Mouse (Mus musculus): Measurements from ENCODE around the gene Emilin3. TPM values are rescaled to one million over a fixed set of nuclear protein-coding genes. Genes with fewer than 3 reads are reported as not detected.
A peak's percentile ranks its signal among the peaks of the same experiment; 100 is the strongest.
"Not testable (repeated sequence)": the region's sequence is repeated elsewhere in the genome, so short reads cannot be mapped to it uniquely, and the experiment has no call there.

Emilin3 gene
- 1.9 and 2.2 TPM in 2 replicates for polyA plus RNA-seq (2016; fragmentation: Nextera tagmentation; extraction: Ambion mirVana)

GRCm38 (mm10) chr2:160912231-160912671 is at the start of gene Emilin3:
Emilin3 (minus strand) TSS chr2:160912328.
- WGBS, result under 1% methylated on average over 46 of the region's 46 CpGs
- peak within 1 kb of the TSS; percentile 56 for H3K9ac ChIP-seq

DNA sequence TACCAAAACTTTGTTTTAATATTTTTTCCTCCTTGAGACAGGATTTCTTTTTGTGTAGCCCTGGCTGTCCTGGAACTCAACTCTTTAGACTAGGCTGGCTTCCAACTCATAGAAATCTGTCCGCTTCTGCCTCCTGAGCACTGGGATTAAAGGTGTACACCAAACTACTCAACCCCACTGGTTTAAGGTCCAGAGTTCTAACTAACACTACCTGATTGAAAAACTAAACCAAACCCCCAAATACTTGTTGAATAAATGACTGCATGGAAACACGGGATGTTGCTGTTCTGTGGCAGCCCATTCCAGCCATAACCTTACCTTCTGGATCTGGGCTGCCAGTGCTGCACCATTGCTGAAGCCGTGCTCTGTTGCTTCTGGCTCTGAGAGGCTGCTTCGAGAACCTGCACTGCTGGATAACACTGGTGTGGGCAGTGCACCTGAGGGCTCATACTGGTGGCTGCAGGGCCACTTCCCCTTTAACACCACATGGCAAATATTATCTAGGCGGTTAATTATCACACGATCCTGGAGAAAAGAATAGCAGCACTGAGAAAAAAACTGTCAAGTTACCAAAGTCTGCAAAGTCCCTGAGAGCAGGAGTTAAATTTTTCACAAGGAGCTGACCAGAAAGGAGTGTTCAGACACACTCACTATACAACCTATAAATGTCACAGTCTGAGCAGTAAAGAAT is 49.0 kb upstream of the Emilin3 start:
- no peak for ATAC-seq (ENCODE audit: low FRiP score, low read depth)
- 95% methylated on average over 6 of the region's 6 CpGs for WGBS
- Histone ChIP-seq H3K9me3 (no peaks in the 10 kb centered on the region), H3K4me3 (no peak overlapping the region), H3K9ac (no peak overlapping the region), H3K27me3 (replicated peaks) (no peaks in the 10 kb centered on the region), H3K36me3 (peaks cover 74% of the 10 kb centered on the region), H3K4me1 (no peaks in the 10 kb centered on the region), H3K27ac (no peak overlapping the region), H3K4me2 (replicated peaks) (no peak overlapping the region)

More at GRCm38 (mm10) chr2:160912231-160912671, at the start of gene Emilin3:
- Histone ChIP-seq H3K4me1 (peaks cover 13% of the 10 kb centered on the region), H3K27ac (no peak within 1 kb of the TSS), H3K36me3 (no peaks in the 10 kb centered on the region), H3K9me3 (no peaks in the 10 kb centered on the region), H3K27me3 (replicated peaks) (peaks cover 50% of the 10 kb centered on the region), H3K4me2 (replicated peaks) (peak within 1 kb of the TSS; percentile 88), H3K4me3 (peak within 1 kb of the TSS; percentile 48)
- 0 out of 2 replicates have a peak, but pooled peaks have one; percentile 23 for ATAC-seq (ENCODE audit: low FRiP score, low read depth)

GRCm38 (mm10) chr2:160959901-160960300 is 47.8 kb upstream of the Emilin3 start:
- Histone ChIP-seq H3K4me3 (no peak overlapping the region), H3K9me3 (no peaks in the 10 kb centered on the region), H3K36me3 (peaks cover 74% of the 10 kb centered on the region), H3K4me2 (replicated peaks) (no peak overlapping the region), H3K9ac (no peak overlapping the region), H3K4me1 (no peaks in the 10 kb centered on the region), H3K27me3 (replicated peaks) (no peaks in the 10 kb centered on the region), H3K27ac (no peak overlapping the region)
- 98% methylated on average over 5 of the region's 5 CpGs for WGBS
- ATAC-seq (ENCODE audit: low FRiP score, low read depth), result no peak

- H3K4me3 ChIP-seq, result no peak overlapping the region
- no peak overlapping the region for H3K9ac ChIP-seq
- no peaks in the 10 kb centered on the region for H3K4me1 ChIP-seq
- no peaks in the 10 kb centered on the region for H3K9me3 ChIP-seq
- WGBS, result 96% methylated on average over 5 of the region's 5 CpGs
- no peaks in the 10 kb centered on the region for H3K27me3 ChIP-seq (replicated peaks)
- ATAC-seq (ENCODE audit: low FRiP score, low read depth), result no peak
- H3K36me3 ChIP-seq, result peaks cover 74% of the 10 kb centered on the region
- no peak overlapping the region for H3K27ac ChIP-seq
- no peak overlapping the region for H3K4me2 ChIP-seq (replicated peaks)
Observed at GRCm38 (mm10) chr2:160958737-160959136, 46.6 kb upstream of the Emilin3 start.

GRCm38 (mm10) chr2:160957801-160958200 is 45.7 kb upstream of the Emilin3 start:
- ATAC-seq (ENCODE audit: low FRiP score, low read depth); H3K27me3 ChIP-seq (replicated peaks); H3K9ac ChIP-seq; H3K9me3 ChIP-seq; H3K27ac ChIP-seq; H3K4me3 ChIP-seq; H3K4me1 ChIP-seq; H3K4me2 ChIP-seq (replicated peaks): not testable (repeated sequence)
- peaks cover 76% of the 10 kb centered on the region for H3K36me3 ChIP-seq

- not testable (repeated sequence) for H3K27ac ChIP-seq; ATAC-seq (ENCODE audit: low FRiP score, low read depth); H3K4me1 ChIP-seq; H3K9ac ChIP-seq; H3K4me3 ChIP-seq; H3K4me2 ChIP-seq (replicated peaks); H3K27me3 ChIP-seq (replicated peaks); H3K9me3 ChIP-seq
- H3K36me3 ChIP-seq, result peaks cover 75% of the 10 kb centered on the region
Observed at GRCm38 (mm10) chr2:160957307-160957706, 45.2 kb upstream of the Emilin3 start.

DNA sequence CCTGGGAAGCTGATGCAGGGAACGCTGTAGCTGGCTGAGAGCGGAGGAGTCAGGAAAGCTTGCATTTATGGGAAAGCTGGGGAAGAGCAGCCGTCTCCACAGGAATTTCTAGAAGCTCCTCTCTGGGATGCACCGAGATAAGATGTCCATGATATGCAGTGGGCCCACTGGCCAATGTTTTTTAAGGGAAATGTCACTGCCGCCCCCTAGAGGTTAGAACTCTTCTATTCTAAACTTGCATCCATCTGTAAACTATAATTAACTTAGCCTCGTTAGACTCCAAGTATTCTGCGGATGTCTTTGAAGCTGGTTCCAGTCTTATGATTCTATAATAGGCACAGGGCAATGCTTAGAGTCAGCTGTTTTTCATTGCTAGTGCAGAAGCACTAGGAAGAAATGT is 43.2 kb upstream of the Emilin3 start:
- Histone ChIP-seq H3K9me3 (no peaks in the 10 kb centered on the region), H3K36me3 (peaks cover 71% of the 10 kb centered on the region), H3K27me3 (replicated peaks) (no peaks in the 10 kb centered on the region), H3K4me3 (no peak overlapping the region), H3K4me2 (replicated peaks) (no peak overlapping the region), H3K9ac (no peak overlapping the region), H3K27ac (no peak overlapping the region), H3K4me1 (no peaks in the 10 kb centered on the region)
- 84% methylated on average over 7 of the region's 7 CpGs for WGBS
- no peak for ATAC-seq (ENCODE audit: low FRiP score, low read depth)

DNA sequence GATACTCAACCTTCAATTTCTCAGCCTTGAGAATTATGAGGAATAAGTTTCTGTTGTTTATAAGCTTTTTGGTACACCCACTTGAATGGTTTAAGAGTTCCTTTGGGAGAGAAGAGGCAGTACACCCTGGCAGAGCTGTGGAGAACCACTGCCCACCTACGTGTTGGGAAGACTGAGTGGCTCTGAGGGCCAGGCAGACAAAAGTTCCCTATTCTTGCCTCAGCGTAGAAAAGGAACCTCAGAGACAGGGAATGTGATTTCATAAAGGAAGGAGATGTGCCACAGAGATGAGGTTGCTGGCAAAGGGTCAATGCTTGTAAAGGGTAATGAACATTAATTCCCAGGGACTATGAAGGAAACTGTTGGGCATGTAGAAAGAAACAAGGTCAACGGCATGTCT is 42.4 kb upstream of the Emilin3 start:
- Histone ChIP-seq H3K4me2 (replicated peaks) (no peak overlapping the region), H3K9ac (no peak overlapping the region), H3K9me3 (no peaks in the 10 kb centered on the region), H3K36me3 (peaks cover 73% of the 10 kb centered on the region), H3K27ac (no peak overlapping the region), H3K27me3 (replicated peaks) (no peaks in the 10 kb centered on the region), H3K4me1 (no peaks in the 10 kb centered on the region), H3K4me3 (no peak overlapping the region)
- WGBS, result 98% methylated on average over 3 of the region's 3 CpGs
- no peak for ATAC-seq (ENCODE audit: low FRiP score, low read depth)

DNA sequence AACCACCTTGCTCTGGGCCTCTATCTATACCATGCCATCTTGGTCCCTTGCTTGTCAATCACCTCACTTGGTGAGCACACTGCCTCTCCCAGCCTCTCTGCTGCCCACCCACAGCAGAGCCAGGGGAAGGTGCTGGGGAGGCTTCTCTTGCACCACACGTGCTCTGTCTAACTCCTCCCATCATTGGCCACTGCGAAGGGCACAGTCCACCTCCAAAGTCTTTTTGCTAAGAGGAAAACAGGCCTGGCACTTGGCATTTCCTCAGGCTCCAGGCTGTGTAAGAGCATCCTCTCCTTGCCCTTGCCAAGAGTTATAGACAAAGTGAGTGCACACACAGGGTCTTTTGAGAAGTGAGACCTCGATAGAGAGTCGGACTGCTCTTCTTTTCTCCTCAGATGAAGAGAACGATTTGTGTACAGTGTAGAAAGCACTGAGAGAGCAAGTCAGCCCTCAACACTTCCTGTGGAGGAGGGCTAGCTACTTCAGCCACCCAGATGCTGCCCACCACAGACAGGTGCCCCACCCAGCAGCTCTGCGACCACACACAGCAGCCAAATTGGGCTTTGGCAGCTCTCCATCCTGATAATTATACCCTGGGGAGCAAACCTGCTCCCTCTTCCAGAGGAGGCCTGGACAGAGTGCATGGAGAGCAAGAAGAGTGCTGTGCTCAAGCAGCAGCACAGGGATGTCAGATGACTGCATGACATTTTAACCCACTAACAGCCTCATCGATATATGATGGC is 41.2 kb upstream of the Emilin3 start:
- WGBS, result 86% methylated on average over 7 of the region's 7 CpGs
- no peak for ATAC-seq (ENCODE audit: low FRiP score, low read depth)
- Histone ChIP-seq H3K4me1 (no peaks in the 10 kb centered on the region), H3K4me2 (replicated peaks) (no peak overlapping the region), H3K9ac (no peak overlapping the region), H3K36me3 (peaks cover 81% of the 10 kb centered on the region), H3K27ac (no peak overlapping the region), H3K9me3 (no peaks in the 10 kb centered on the region), H3K4me3 (no peak overlapping the region), H3K27me3 (replicated peaks) (no peaks in the 10 kb centered on the region)

- no peak for ATAC-seq (ENCODE audit: low FRiP score, low read depth)
- H3K9ac ChIP-seq, result no peak overlapping the region
- H3K36me3 ChIP-seq, result peaks cover 80% of the 10 kb centered on the region
- H3K27ac ChIP-seq, result no peak overlapping the region
- H3K4me3 ChIP-seq, result no peak overlapping the region
- H3K27me3 ChIP-seq (replicated peaks), result no peaks in the 10 kb centered on the region
- 86% methylated on average over 4 of the region's 4 CpGs for WGBS
- H3K4me2 ChIP-seq (replicated peaks), result no peak overlapping the region
- no peaks in the 10 kb centered on the region for H3K9me3 ChIP-seq
- H3K4me1 ChIP-seq, result no peaks in the 10 kb centered on the region
Observed at GRCm38 (mm10) chr2:160951595-160951994, 39.5 kb upstream of the Emilin3 start.

- WGBS, result 60% methylated on average over 3 of the region's 3 CpGs
- no peak overlapping the region for H3K4me2 ChIP-seq (replicated peaks)
- no peaks in the 10 kb centered on the region for H3K27me3 ChIP-seq (replicated peaks)
- no peaks in the 10 kb centered on the region for H3K4me1 ChIP-seq
- H3K9ac ChIP-seq, result no peak overlapping the region
- H3K36me3 ChIP-seq, result 0 out of 2 replicates have a peak, but pooled peaks cover 6% of the 10 kb centered on the region
- H3K9me3 ChIP-seq, result no peaks in the 10 kb centered on the region
- no peak overlapping the region for H3K4me3 ChIP-seq
- H3K27ac ChIP-seq, result no peak overlapping the region
- ATAC-seq (ENCODE audit: low FRiP score, low read depth), result no peak
Observed at GRCm38 (mm10) chr2:160942443-160942842, 30.3 kb upstream of the Emilin3 start.

GRCm38 (mm10) chr2:160940930-160941709 is 29.0 kb upstream of the Emilin3 start:
- no peak overlapping the region for H3K4me2 ChIP-seq (replicated peaks)
- H3K9ac ChIP-seq, result no peak overlapping the region
- no peak for ATAC-seq (ENCODE audit: low FRiP score, low read depth)
- H3K36me3 ChIP-seq, result 0 out of 2 replicates have a peak, but pooled peaks cover 6% of the 10 kb centered on the region
- no peaks in the 10 kb centered on the region for H3K27me3 ChIP-seq (replicated peaks)
- no peak overlapping the region for H3K4me3 ChIP-seq
- H3K27ac ChIP-seq, result no peak overlapping the region
- H3K9me3 ChIP-seq, result no peaks in the 10 kb centered on the region
- H3K4me1 ChIP-seq, result no peaks in the 10 kb centered on the region
- WGBS, result 78% methylated on average over 17 of the region's 17 CpGs

Measured in neural tube, embryonic 12.5 days (tissue).